Mouse (Mus musculus) gastrocnemius, postnatal 4 days (tissue): Measurements from ENCODE around the gene Ggt7. TPM values are rescaled to one million over a fixed set of nuclear protein-coding genes. Genes with fewer than 3 reads are reported as not detected.
A peak's percentile ranks its signal among the peaks of the same experiment; 100 is the strongest.
"Not testable (repeated sequence)": the region's sequence is repeated elsewhere in the genome, so short reads cannot be mapped to it uniquely, and the experiment has no call there.

Experiments used
- DNase-seq, 2 experiments: peaks; one replicate each; pipeline ENCODE4 v3.0.0; 2021 to 2022; ENCODE audit warnings: low spot score in 2 of 2, mixed read lengths in 2 of 2
- total RNA-seq, 2 experiments: library from RNA; stranded (reverse); gene quantifications; 2 replicates each; pipeline ENCODE4 v1.2.3; 2021

Ggt7 gene
- total RNA-seq, 2 experiments from 2014 or later, result 1.8 to 2.6 TPM

DNA sequence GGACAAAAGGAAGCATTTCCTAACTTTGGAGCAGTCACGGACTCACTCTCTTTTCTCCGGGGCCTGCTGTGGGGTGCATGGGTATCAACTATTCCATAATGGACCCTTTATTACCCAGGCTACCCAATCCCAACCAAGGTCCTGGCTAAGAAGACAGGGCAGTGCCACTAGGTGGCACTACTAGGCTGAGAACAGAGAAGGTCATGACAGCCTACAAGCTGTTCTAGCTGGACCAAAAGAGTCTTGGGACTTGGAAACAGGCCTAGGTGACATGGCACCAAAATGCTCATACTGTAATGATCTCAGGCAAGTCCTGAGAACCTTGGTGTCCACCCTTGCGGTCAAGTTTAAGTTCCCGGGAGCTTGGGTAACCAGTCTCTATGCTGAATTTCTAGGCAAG lies 5.6 kb downstream of the Ggt7 start:
- no peak for DNase-seq

DNA sequence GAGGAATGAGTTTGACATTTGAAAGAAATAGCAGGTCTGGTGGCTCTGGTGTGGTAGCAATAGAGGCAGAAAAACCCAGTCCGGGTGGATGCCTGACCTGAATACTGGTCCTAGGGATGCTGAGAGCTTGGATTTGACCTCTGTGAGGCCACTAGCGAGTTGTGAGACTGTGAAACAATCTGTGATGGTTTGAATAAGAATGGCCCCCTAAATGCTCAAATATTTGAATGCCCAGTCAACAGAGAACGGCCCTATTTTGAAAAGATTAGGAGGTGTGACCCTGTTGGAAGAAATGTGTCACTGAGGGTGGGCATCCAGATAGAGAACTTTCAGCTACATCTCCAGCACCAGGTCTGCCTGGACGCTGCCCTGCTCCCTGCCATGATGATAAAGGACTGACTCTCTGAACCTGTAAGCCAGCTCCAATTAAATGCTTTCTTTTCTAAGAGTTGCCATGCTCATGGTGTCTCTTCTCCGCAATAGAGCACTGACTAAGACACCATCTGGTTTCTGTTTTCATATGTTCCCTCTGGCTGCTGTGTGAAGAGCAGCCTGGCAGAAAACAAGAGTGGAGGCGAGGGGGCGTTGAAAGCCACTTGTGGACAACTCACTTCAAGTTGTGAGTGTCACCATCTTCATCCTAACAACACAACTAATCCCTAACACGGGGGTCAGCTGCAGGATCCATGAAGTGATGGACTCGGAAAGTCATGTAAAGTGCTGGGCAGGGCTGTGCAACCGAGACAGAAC lies 10.1 kb downstream of the Ggt7 start:
- DNase-seq, result no peak

DNA sequence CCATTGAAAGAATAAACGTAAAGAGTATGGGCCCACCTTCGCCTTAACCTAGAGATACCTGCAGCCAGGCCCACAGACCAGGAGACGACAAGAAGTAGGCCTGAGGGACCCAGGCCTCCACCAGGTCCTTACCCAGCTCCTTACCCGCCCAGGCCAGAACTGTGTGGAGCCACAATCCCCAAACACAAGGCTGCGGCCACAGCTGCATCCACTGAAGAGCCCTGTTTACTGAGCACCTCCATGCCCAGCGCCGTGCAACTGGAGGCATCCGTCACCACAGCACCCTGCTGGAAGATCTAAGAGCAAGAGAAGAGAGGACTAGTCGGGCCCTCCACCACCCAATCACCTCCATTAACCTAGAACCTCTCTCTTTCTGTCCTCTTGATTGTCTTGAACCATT lies 12.2 kb downstream of the Ggt7 start:
- no peak for DNase-seq

DNA sequence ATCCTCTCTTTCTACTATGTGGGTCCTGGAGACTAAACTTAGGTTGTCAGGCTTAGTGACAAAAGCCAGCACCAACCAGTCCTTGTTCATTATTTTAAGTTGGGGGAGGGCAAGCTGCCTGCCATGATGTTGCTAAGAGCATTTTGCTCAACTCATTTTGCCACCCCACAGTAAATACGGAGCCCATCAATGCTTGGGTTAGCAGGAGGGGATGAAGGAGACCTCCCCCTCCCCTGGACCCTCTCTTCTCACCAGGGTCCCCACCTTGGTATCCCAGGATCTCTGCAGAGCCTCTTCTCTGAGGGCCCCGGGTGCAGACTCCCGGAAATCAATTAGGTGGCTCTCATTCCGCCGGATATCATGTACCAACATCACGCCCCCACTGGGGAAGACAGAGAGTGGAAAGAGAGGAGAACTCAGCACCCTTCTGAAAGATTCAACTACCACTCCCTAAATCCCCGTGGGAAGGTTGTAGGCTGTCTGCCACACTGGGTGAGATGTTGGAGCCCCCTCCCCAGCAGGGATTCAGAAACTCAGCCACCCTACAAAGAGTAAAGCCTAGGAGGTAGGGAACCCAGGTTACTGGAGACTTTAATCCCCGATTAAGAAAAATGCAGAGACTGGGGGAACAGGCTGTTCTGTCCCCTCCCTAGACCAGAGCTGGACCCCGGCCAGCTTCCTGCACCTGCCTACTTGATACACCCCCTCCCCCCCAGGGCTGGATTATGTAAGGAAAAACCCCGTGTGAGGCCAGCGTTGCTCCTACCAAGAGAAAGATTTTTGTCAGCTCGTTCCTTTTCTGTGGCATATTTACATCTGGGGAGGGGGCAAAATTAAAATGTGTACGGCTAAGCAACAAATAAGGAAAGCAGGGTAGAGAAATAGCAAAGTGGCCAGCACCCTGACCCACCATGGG lies 13.3 kb downstream of the Ggt7 start:
- no peak for DNase-seq

DNA sequence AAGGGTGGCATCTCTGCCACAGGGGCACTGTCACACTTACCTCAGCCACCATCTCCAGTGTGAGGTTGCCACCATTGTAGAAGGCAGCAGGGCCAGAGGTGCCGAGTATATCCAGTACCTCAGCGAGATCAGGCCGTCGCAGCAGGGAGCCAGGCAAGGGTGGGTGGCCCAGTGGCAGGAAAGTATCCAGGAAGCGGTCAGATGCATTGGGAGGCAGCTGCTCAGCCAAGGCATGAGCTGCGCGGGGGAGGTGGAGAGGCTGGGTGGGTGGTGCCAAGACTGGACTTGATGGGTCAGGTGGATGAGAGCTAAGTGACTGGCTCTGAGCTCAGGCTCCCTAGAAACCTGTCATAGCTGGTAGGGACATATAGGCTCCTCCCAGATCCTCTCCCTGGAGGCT lies 15.4 kb downstream of the Ggt7 start:
- DNase-seq, result no peak

DNA sequence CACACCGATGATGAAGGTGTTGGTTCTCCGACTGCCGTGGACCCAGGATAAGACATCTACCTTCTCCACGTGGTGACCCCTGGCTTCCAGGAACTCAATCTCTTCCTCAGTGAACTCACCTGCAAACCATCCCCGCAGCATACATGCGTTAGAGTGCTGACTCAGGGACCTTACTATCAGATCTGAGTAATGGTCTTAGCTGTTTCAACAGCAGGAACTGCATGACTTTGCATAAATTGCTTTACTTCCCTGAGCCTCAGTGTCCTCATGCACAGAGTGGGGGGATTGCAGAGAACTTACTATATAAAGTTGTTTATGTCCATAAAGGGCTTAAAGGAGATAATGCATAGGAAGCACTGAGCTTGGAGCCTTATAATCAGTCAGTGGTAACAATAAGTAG lies 27.0 kb downstream of the Ggt7 start:
- DNase-seq, result no peak

DNA sequence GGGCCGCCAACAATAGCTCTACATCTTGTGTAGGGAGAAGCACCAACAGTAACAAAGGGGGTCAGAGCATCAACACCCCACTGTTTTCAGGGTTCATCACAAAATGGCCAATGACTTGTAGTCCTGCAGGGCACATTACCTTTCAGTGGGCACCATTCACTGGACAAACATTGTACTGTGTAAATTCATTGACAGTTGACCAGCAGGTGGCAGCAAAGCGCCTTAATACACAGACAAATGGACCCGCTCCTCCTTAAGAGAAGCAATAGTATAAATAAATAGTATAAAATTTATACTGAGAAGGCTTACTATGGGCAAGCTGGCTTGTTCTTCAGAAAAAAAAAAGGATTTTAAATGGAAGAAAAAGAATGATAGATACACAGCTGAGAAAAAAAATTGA lies 36.0 kb downstream of the Ggt7 start:
- DNase-seq, result peak in 1 of 2 experiments; percentile 56

DNA sequence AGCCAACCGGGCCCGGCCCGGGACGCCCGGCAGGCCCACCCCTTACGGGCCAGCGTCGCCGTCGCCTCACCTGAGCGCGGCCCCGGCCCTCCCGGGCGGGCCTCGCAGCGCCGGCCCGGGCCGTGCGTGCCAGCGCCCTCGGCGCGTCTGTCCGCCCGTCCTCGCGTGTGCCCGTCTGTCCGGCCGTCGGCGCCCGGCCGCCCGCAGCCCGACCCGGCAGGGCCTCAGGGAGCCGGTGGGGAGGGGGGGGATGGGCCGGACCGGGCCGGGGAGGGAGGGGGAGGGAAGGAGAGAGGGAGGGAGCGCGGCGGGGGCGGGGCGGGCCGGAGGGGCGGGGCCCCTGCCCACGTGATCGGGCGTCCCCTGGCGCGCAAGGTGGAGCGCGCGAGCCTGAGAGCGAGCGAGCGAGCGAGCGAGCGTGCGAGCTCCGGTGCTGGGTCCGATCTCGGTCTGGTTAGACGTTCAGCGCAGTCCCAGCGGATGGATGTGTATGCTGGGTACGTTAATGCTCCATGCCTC lies 44.4 kb downstream of the Ggt7 start, which contains the start of gene Ncoa6:
Gene Ncoa6 (minus strand): TSS at position 325 of the 519 bp plus-strand sequence.
- peak; percentile 53 to 74 for DNase-seq

DNA sequence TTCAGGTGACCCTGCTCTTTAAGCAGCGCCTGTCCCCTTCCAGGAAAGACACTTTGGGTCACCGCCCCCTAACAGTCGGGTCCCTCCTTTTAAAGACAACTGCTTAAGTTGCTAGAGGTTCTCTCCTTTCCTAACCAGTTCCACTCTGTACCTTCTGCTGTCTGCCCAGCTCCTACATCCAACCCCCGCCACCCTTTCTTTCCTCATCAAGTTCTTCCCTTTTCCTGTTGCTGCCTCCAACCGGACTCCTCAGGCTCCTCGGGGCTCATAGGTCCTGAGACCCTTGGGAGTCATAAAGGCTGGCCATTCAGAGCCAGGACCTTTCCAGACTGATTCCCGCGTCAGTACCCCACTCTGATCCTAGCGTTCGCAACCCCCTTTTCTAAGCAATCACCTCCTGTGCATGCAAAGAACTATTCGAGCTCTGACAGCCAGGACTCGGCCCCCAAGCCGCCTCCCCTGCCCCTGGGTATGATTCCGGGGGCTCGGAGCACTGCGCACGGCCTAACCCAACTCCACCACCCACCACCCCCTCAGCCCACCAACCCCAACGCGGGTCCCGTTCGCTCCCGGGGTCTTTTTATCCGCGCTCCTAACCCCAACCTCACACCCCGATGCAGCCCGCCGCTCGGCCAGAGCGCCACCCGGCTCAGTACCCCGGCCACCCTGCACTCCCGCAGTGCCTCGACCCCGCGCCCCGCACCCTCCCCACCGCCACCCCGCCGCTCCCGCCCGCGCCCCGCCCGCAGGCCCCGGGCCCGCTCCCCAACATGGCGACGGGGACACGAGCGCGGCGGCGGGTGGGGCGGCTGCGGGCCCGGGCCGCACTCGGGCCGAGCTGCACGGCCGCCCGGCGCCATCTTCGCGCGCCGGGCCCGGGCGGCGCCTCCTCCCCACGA lies 45.1 kb downstream of the Ggt7 start:
- DNase-seq, result peak; percentile 29 to 37

DNA sequence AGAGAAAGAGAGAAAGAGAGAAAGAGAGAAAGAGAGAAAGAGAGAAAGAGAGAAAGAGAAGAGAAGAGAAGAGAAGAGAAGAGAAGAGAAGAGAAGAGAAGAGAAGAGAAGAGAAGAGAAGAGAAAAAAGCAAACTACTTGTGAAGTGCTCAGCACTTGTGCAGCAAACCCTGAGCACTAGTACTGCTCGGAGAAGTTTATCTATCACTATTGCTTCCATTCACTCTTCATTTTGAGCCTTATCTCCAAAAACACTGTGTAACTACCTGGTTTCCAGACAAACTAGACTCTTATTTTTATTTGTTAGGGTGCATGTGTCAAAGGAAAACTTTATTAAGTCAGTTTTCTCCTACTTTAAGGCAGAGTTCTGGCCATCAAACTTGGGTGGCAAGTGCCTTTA lies 51.2 kb downstream of the Ggt7 start:
- DNase-seq, result no peak

DNA sequence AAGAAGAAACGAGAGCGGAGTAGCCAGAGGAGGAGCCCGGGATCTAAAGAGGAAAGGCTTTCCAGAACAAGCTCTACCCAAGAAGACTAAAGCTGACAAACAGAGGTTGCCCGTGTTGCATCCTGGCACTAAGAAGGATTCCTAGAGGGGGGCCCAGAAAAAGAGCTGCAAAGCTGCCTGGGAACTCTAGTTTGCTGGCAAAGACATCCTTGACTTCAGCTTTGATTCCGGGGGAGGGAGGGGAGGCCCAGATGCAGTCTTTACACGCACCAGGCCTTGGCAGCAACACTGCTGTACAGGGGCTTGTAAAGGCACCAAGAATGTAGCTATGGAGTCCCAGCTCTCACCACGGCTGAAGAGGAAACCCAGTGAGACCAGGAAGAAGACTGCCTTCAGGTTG lies 64.4 kb downstream of the Ggt7 start:
- DNase-seq, result peak in 1 of 2 experiments; percentile 14

DNA sequence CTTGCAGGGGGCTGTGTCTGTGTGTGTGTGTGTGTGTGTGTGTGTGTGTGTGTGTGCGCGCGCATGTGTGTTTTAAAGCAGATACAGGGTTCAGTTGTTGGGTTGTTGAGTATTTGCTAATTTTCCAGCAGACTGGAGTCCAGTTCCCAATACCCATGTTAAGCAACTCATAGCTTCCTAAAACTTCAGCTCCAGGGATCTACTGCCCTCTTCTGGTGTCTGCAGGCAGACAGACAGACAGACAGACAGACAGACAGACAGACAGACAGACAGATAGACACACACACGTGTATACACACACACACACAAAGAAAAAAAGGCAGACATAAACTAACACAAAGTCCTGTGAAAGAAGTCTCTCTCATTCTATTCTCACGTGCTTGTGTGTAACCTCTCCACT lies 66.8 kb downstream of the Ggt7 start:
- DNase-seq, result no peak

DNA sequence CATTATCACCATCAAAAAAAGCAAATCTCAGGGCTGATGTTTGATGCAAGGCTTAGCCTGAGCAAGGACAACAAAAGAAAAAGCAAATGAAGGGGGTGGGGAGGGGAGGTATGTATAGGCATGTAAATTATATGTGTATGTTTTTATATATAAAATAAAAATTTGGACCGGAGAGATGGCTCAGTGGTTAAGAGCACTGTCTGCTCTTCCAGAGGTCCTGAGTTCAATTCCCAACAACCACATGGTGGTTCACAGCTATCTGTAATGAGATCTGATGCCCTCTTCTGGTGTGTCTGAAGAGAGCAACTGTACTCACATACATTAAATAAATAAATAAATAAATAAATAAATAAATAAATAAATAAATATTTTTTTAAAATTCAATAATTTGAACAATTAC lies 70.1 kb downstream of the Ggt7 start:
- DNase-seq, result not testable (repeated sequence)

DNA sequence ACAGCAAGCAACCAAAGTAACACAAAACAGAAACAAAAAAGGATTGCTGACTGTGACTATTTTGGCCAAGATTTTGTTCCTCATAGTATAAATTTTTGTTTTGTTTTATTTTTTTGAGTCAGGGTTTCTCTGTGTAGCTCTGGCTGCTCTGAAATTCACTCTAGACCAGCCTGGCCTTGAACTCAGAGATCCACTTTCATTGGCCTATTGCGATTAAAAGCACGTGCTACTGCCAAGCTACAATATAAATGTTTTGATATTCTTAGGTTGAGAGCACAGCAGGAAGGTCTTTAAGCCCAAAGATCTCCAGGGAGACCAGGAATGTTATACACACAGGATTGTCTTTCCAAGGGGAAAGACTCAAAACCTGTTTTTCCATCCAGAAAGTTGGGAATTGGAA lies 74.6 kb downstream of the Ggt7 start:
- no peak for DNase-seq

DNA sequence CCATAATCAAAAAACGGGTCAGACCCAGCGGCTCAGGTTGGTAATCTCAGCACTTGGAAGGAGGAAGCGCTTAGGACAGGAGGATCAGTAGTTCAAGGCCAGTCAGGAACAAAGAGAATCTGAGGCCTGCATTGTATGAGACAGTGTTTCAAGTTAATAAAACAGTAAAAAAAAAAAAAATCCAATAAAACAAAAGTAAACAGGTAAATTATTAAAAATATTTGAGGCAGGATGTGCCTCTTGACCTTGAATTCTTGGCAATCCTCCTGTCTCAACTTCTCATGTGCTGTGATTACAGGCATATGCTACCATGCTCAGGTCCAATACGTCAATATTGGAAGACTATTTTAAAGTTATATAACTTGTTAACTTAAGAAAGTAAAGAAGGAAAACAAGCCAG lies 75.1 kb downstream of the Ggt7 start:
- no peak for DNase-seq

Other genes with a start within 250 kb of the Ggt7 start
- gene Map1lc3a, start 241.9 kb downstream of the Ggt7 start, total RNA-seq, result 100 to 1,000 TPM; 204 to 225 TPM
- 10 to 100 TPM; 28.6 to 29.4 TPM for gene Pigu, start 160.8 kb downstream of the Ggt7 start, total RNA-seq
- gene Trp53inp2, start 137.2 kb downstream of the Ggt7 start, total RNA-seq, result 100 to 1,000 TPM; 159 to 202 TPM
- 10 to 100 TPM; 38.2 to 39.7 TPM for gene Ncoa6, start 44.3 kb downstream of the Ggt7 start, total RNA-seq
- 10 to 100 TPM; 30.8 to 32.1 TPM for gene Acss2, start 289 bp downstream of the Ggt7 start, total RNA-seq
- gene Gss, start 74.6 kb upstream of the Ggt7 start, total RNA-seq, result 10 to 100 TPM; 12.4 to 14.2 TPM
- gene Myh7b, start 93.0 kb upstream of the Ggt7 start, total RNA-seq, result 10 to 100 TPM in 1 of 2 experiments, 1 to 10 TPM in 1; 8.8 to 11.1 TPM
- 100 to 1,000 TPM; 104 to 109 TPM for gene Trpc4ap, start 174.1 kb upstream of the Ggt7 start, total RNA-seq
- gene Edem2, start 211.2 kb upstream of the Ggt7 start, total RNA-seq, result 10 to 100 TPM; 12.4 to 13.3 TPM
- gene Gm17581, start 217.6 kb upstream of the Ggt7 start, total RNA-seq, result not detected
- gene Procr, start 232.9 kb upstream of the Ggt7 start, total RNA-seq, result 10 to 100 TPM; 14.2 to 14.9 TPM